Mouse (Mus musculus) liver, adult 2 months (tissue): ENCODE results near the gene Rbms1. TPM values are rescaled to one million over a fixed set of nuclear protein-coding genes. Genes with fewer than 3 reads are reported as not detected.

Experiments
- DNase-seq: peaks from one replicate; pipeline ENCODE4 v3.0.0-alpha.2; 2011; ENCODE audit warnings: low read depth, low spot score; ENCODE audit errors: extremely low read depth
- H3K27ac ChIP-seq: fragments of 200-500 bp; replicated peaks from 2 replicates; pipeline ENCODE4 v1.5.1; 2012; ENCODE audit warnings: low read depth, mild to moderate bottlenecking, control low read depth, inconsistent platforms, low read length; ENCODE audit not compliant: insufficient read depth
- H3K27me3 ChIP-seq: fragments of 200-500 bp; 2 replicates; pipeline ENCODE4 v1.6.1; 2012; ENCODE audit warnings: mild to moderate bottlenecking, moderate library complexity, low read length, inconsistent platforms; ENCODE audit not compliant: control insufficient read depth, insufficient read depth
- H3K36me3 ChIP-seq: fragments of 200-500 bp; 2 replicates; pipeline ENCODE4 v1.6.1; 2012; ENCODE audit warnings: low read length, inconsistent platforms; ENCODE audit not compliant: control insufficient read depth, insufficient read depth
- H3K4me1 ChIP-seq: fragments of 200-500 bp; 2 replicates; pipeline ENCODE4 v1.6.1; 2011; ENCODE audit warnings: low read length; ENCODE audit not compliant: control insufficient read depth, insufficient read depth
- H3K4me3 ChIP-seq: fragments of 200-500 bp; 2 replicates; pipeline ENCODE4 v1.5.1; 2011; ENCODE audit warnings: low read depth, mild to moderate bottlenecking, control low read depth, low read length, moderate library complexity; ENCODE audit not compliant: insufficient read depth
- H3K79me2 ChIP-seq: fragments of 200-500 bp; 2 replicates; pipeline ENCODE4 v1.6.1; 2012; ENCODE audit warnings: inconsistent platforms, mild to moderate bottlenecking, low read length, moderate library complexity; ENCODE audit not compliant: control insufficient read depth, insufficient read depth
- H3K9ac ChIP-seq: fragments of 200-500 bp; 2 replicates; pipeline ENCODE4 v1.6.1; 2012; ENCODE audit warnings: low read depth, mild to moderate bottlenecking, control low read depth, inconsistent platforms, low read length
- CTCF ChIP-seq: fragments of 200-500 bp; IDR thresholded peaks from 2 replicates; pipeline ENCODE4 v1.5.1; 2011; ENCODE audit warnings: low read depth, low read length, control low read depth
- POLR2A ChIP-seq: fragments of 200-500 bp; IDR thresholded peaks from 2 replicates; pipeline ENCODE4 v1.6.1; 2011; ENCODE audit warnings: low read length, control low read depth; ENCODE audit not compliant: insufficient read depth; ENCODE audit errors: extremely low read depth
- WGBS: fragments of 180-500 bp; shearing (Covaris S2); methylation state at CpG from one replicate; pipeline ENCODE4 v1.1.7; 2018; 5-methylcytosine and 5-hydroxymethylcytosine counted together
- polyA plus RNA-seq: library from polyadenylated mRNA; depleted of rRNA; stranded (reverse); fragments of >200 nt; gene quantifications from 2 replicates; pipeline ENCODE4 v1.2.3, GENCODE M21; 2012
- total RNA-seq: library from RNA; depleted of rRNA; stranded (reverse); fragments of >200 nt; gene quantifications from 2 replicates; pipeline ENCODE4 v1.2.3, GENCODE M21; 2014

The Rbms1 gene
- total and polyA plus RNA-seq, 2 experiments: 25.8 to 54.6 TPM

- DNase-seq: peak; percentile 13
- H3K27ac ChIP-seq: no peak overlapping the region
- WGBS: 86% methylated on average over 1 of the region's 1 CpGs
- no peak overlapping the region for H3K9ac ChIP-seq
- no peaks in the 10 kb centered on the region for H3K27me3 ChIP-seq
- no peaks in the 10 kb centered on the region for H3K79me2 ChIP-seq
- TF ChIP-seq POLR2A (no peak), CTCF (0 out of 2 replicates have a peak, but pooled peaks have one; percentile 18)
- peaks cover 12% of the 10 kb centered on the region; the same call in 1 of the 2 replicates for H3K36me3 ChIP-seq
- no peak overlapping the region for H3K4me3 ChIP-seq
- no peaks in the 10 kb centered on the region for H3K4me1 ChIP-seq
These were observed 214.4 kb downstream of the Rbms1 start for GRCm38 (mm10) chr2:60748585-60748984.

- H3K36me3 ChIP-seq: peaks cover 5% of the 10 kb centered on the region; the same call in 1 of the 2 replicates
- DNase-seq: peak; percentile 4
- WGBS: 63% methylated on average over 3 of the region's 3 CpGs
These were observed 215.4 kb downstream of the Rbms1 start for GRCm38 (mm10) chr2:60747590-60747989.

GRCm38 (mm10) chr2:60744674-60745073 lies 218.3 kb downstream of the Rbms1 start:
- Histone ChIP-seq H3K4me3 (no peak overlapping the region), H3K4me1 (no peaks in the 10 kb centered on the region), H3K36me3 (no peaks in the 10 kb centered on the region), H3K27me3 (no peaks in the 10 kb centered on the region), H3K27ac (no peak overlapping the region), H3K79me2 (no peaks in the 10 kb centered on the region), H3K9ac (no peak overlapping the region)
- TF ChIP-seq POLR2A (no peak), CTCF (no peak)
- no peak for DNase-seq
- 82% methylated on average over 3 of the region's 3 CpGs for WGBS

More at GRCm38 (mm10) chr2:60747590-60747989, 215.4 kb downstream of the Rbms1 start:
- Histone ChIP-seq H3K27ac (no peak overlapping the region), H3K9ac (no peak overlapping the region), H3K27me3 (no peaks in the 10 kb centered on the region), H3K4me1 (no peaks in the 10 kb centered on the region), H3K4me3 (no peak overlapping the region), H3K79me2 (no peaks in the 10 kb centered on the region)
- TF ChIP-seq CTCF (no peak), POLR2A (no peak)

- H3K79me2 ChIP-seq: no peaks in the 10 kb centered on the region
These were observed 223.4 kb downstream of the Rbms1 start for GRCm38 (mm10) chr2:60739389-60740137.

GRCm38 (mm10) chr2:60730929-60731328 lies 232.1 kb downstream of the Rbms1 start:
- 63% methylated on average over 6 of the region's 6 CpGs for WGBS
- no peak for DNase-seq
- no peak overlapping the region for H3K4me3 ChIP-seq

More at GRCm38 (mm10) chr2:60739389-60740137, 223.4 kb downstream of the Rbms1 start:
- H3K36me3 ChIP-seq: no peaks in the 10 kb centered on the region
- no peak overlapping the region for H3K4me3 ChIP-seq
- H3K9ac ChIP-seq: no peak overlapping the region
- 70% methylated on average over 10 of the region's 10 CpGs for whole genome bisulfite sequencing
- H3K4me1 ChIP-seq: no peaks in the 10 kb centered on the region
- no peaks in the 10 kb centered on the region for H3K27me3 ChIP-seq
- DNase-seq: no peak
- H3K27ac ChIP-seq: no peak overlapping the region
- no peak for TF ChIP-seq CTCF
- TF ChIP-seq POLR2A: no peak

GRCm38 (mm10) chr2:60730024-60730423 lies 233.0 kb downstream of the Rbms1 start:
- no peak overlapping the region for H3K27ac ChIP-seq
- 50% methylated on average over 3 of the region's 3 CpGs for WGBS
- no peaks in the 10 kb centered on the region; the same call in 1 of the 2 replicates for H3K4me1 ChIP-seq
- H3K4me3 ChIP-seq: no peak overlapping the region
- TF ChIP-seq POLR2A: no peak
- no peak for TF ChIP-seq CTCF
- DNase-seq: no peak
- H3K36me3 ChIP-seq: no peaks in the 10 kb centered on the region
- H3K79me2 ChIP-seq: no peaks in the 10 kb centered on the region
- no peaks in the 10 kb centered on the region; the same call in 1 of the 2 replicates for H3K27me3 ChIP-seq
- no peak overlapping the region for H3K9ac ChIP-seq

More at GRCm38 (mm10) chr2:60730929-60731328, 232.1 kb downstream of the Rbms1 start:
- H3K27me3 ChIP-seq: no peaks in the 10 kb centered on the region; the same call in 1 of the 2 replicates
- no peaks in the 10 kb centered on the region for H3K36me3 ChIP-seq
- no peak overlapping the region for H3K27ac ChIP-seq
- H3K79me2 ChIP-seq: no peaks in the 10 kb centered on the region
- H3K9ac ChIP-seq: no peak overlapping the region
- H3K4me1 ChIP-seq: no peaks in the 10 kb centered on the region; the same call in 1 of the 2 replicates
- TF ChIP-seq CTCF: peak; percentile 45
- no peak for TF ChIP-seq POLR2A
